Mouse (Mus musculus) lung, postnatal 0 days (tissue): ENCODE results near the gene Mtss1l.

ENCODE experiments used
- CTCF ChIP-seq: IDR thresholded peaks from 2 replicates; pipeline ENCODE4 v1.5.1; 2016; ENCODE audit warnings: antibody characterized with exemption, mild to moderate bottlenecking
- EP300 ChIP-seq: IDR thresholded peaks from 2 replicates; pipeline ENCODE4 v1.6.1; 2016; ENCODE audit warnings: antibody characterized with exemption, mild to moderate bottlenecking, control low read depth

GRCm38 (mm10) chr8:110697571-110697970 lies 23.7 kb upstream of the Mtss1l start:
- no peak for TF ChIP-seq CTCF
- no peak for TF ChIP-seq EP300
